Mouse (Mus musculus) heart, embryonic 15.5 days (tissue): ENCODE data around the gene Zfp970. TPM values are rescaled to one million over a fixed set of nuclear protein-coding genes. Genes with fewer than 3 reads are reported as not detected.
"Not testable (repeated sequence)": the region's sequence is repeated elsewhere in the genome, so short reads cannot be mapped to it uniquely, and the experiment has no call there.

Source experiments
- ATAC-seq: fragments of 200-750 bp; cut with Nextera tagmentation; replicated peaks from 2 replicates; pipeline ENCODE4 v1.8.0; 2017; ENCODE audit warnings: low read depth, moderate TSS enrichment; ENCODE audit not compliant: insufficient number of reproducible peaks, insufficient read depth, low FRiP score
- H3K27ac ChIP-seq: fragments of 300-500 bp; sonication (generic); 2 replicates; pipeline ENCODE4 v1.5.1; 2015; ENCODE audit warnings: mild to moderate bottlenecking, inconsistent platforms
- H3K27me3 ChIP-seq: fragments of 300-500 bp; sonication (generic); 2 replicates; pipeline ENCODE4 v1.6.1; 2015; ENCODE audit warnings: inconsistent platforms
- H3K36me3 ChIP-seq: fragments of 300-500 bp; sonication (generic); 2 replicates; pipeline ENCODE4 v1.6.1; 2015; ENCODE audit warnings: mild to moderate bottlenecking, inconsistent platforms
- H3K4me1 ChIP-seq: fragments of 300-500 bp; sonication (generic); replicated peaks from 2 replicates; pipeline ENCODE4 v1.6.1; 2015; ENCODE audit warnings: inconsistent platforms
- H3K4me2 ChIP-seq: fragments of 300-500 bp; sonication (generic); 2 replicates; pipeline ENCODE4 v1.6.1; 2015; ENCODE audit warnings: inconsistent platforms, mild to moderate bottlenecking, moderate library complexity
- H3K4me3 ChIP-seq: fragments of 300-500 bp; sonication (generic); 2 replicates; pipeline ENCODE4 v1.5.1; 2015; ENCODE audit warnings: mild to moderate bottlenecking, inconsistent platforms
- H3K9ac ChIP-seq: fragments of 300-500 bp; sonication (generic); 2 replicates; pipeline ENCODE4 v1.6.1; 2015; ENCODE audit warnings: mild to moderate bottlenecking, inconsistent platforms
- H3K9me3 ChIP-seq: fragments of 300-500 bp; sonication (generic); replicated peaks from 2 replicates; pipeline ENCODE4 v1.6.1; 2016; ENCODE audit warnings: inconsistent platforms
- WGBS: fragments of 180-500 bp; shearing (Covaris S2); methylation state at CpG from one replicate; pipeline ENCODE4 v1.1.7; 2015; ENCODE audit warnings: mixed read lengths; 5-methylcytosine and 5-hydroxymethylcytosine counted together
- polyA plus RNA-seq: library from polyadenylated mRNA; unstranded; fragments of >200 nt; fragmentation: Nextera tagmentation; extraction: Ambion mirVana; gene quantifications from 2 replicates; pipeline ENCODE4 v1.2.1, GENCODE M21; 2015

Gene Zfp970
- 9.9 and 11.2 TPM in 2 replicates for polyA plus RNA-seq

- Histone ChIP-seq H3K4me2 (peak within 1 kb of the TSS; percentile 55), H3K9ac (peak within 1 kb of the TSS; percentile 40), H3K27ac (peak within 1 kb of the TSS; percentile 57), H3K4me3 (peak within 1 kb of the TSS; percentile 54)
- not testable (repeated sequence) for H3K27me3 ChIP-seq, H3K36me3 ChIP-seq, H3K4me1 ChIP-seq, H3K9me3 ChIP-seq, ATAC-seq
- WGBS: 3% methylated on average over 8 of the region's 9 CpGs
Observed at GRCm38 (mm10) chr2:177464676-177465075, at the start of gene Zfp970. Gene Zfp970, plus strand, starts transcription at chr2:177464733.

- not testable (repeated sequence) for H3K36me3 ChIP-seq, H3K4me3 ChIP-seq, H3K9ac ChIP-seq, H3K27ac ChIP-seq, ATAC-seq, H3K9me3 ChIP-seq, H3K4me1 ChIP-seq, H3K4me2 ChIP-seq, H3K27me3 ChIP-seq
Observed at GRCm38 (mm10) chr2:177468222-177468621, 3.7 kb downstream of the Zfp970 start.

- H3K9me3 ChIP-seq, ATAC-seq, H3K27ac ChIP-seq, H3K4me3 ChIP-seq, H3K36me3 ChIP-seq, H3K4me1 ChIP-seq, H3K9ac ChIP-seq, H3K4me2 ChIP-seq, H3K27me3 ChIP-seq: not testable (repeated sequence)
- 69% methylated on average over 6 of the region's 10 CpGs for WGBS
Observed at GRCm38 (mm10) chr2:177472261-177472660, 7.7 kb downstream of the Zfp970 start.

GRCm38 (mm10) chr2:177481971-177482370 is 17.4 kb downstream of the Zfp970 start:
- not testable (repeated sequence) for H3K4me2 ChIP-seq, H3K36me3 ChIP-seq, H3K9me3 ChIP-seq, H3K27me3 ChIP-seq, ATAC-seq, H3K27ac ChIP-seq, H3K4me3 ChIP-seq, H3K9ac ChIP-seq, H3K4me1 ChIP-seq
- WGBS: 76% methylated on average over 1 of the region's 1 CpGs

GRCm38 (mm10) chr2:177483238-177483948 is 18.9 kb downstream of the Zfp970 start:
- H3K9me3 ChIP-seq, H3K4me1 ChIP-seq, H3K27ac ChIP-seq, ATAC-seq, H3K9ac ChIP-seq, H3K4me3 ChIP-seq, H3K36me3 ChIP-seq, H3K4me2 ChIP-seq, H3K27me3 ChIP-seq: not testable (repeated sequence)
- WGBS: 82% methylated on average over 11 of the region's 11 CpGs

- H3K36me3 ChIP-seq, H3K9me3 ChIP-seq, H3K27ac ChIP-seq, H3K4me1 ChIP-seq, ATAC-seq, H3K27me3 ChIP-seq: not testable (repeated sequence)
- Histone ChIP-seq H3K9ac (peak within 1 kb of the TSS; percentile 47; the same call in 1 of the 2 replicates), H3K4me3 (peak within 1 kb of the TSS; percentile 56), H3K4me2 (peak within 1 kb of the TSS; percentile 58)
- WGBS: 13% methylated on average over 7 of the region's 7 CpGs
Observed at GRCm38 (mm10) chr2:177498067-177498466, 33.5 kb downstream of the Zfp970 start, which contains the start of gene Gm14403. Gene Gm14403, plus strand, starts transcription at chr2:177498215.

GRCm38 (mm10) chr2:177499182-177499581 is 34.6 kb downstream of the Zfp970 start:
- 57% methylated on average over 1 of the region's 1 CpGs for WGBS
- H3K4me3 ChIP-seq, H3K27me3 ChIP-seq, H3K9me3 ChIP-seq, H3K4me2 ChIP-seq, ATAC-seq, H3K4me1 ChIP-seq, H3K27ac ChIP-seq, H3K9ac ChIP-seq, H3K36me3 ChIP-seq: not testable (repeated sequence)

GRCm38 (mm10) chr2:177505211-177505719 is 40.7 kb downstream of the Zfp970 start:
- not testable (repeated sequence) for H3K27ac ChIP-seq, ATAC-seq, H3K27me3 ChIP-seq, H3K4me1 ChIP-seq, H3K4me2 ChIP-seq, H3K36me3 ChIP-seq, H3K9me3 ChIP-seq, H3K4me3 ChIP-seq, H3K9ac ChIP-seq
- WGBS: 90% methylated on average over 1 of the region's 1 CpGs

- WGBS: 66% methylated on average over 4 of the region's 4 CpGs
- not testable (repeated sequence) for H3K4me2 ChIP-seq, H3K4me1 ChIP-seq, H3K27ac ChIP-seq, H3K27me3 ChIP-seq, H3K36me3 ChIP-seq, ATAC-seq, H3K9me3 ChIP-seq, H3K9ac ChIP-seq, H3K4me3 ChIP-seq
Observed at GRCm38 (mm10) chr2:177511381-177511780, 46.8 kb downstream of the Zfp970 start.

- H3K27ac ChIP-seq, H3K9ac ChIP-seq, H3K4me1 ChIP-seq, H3K4me2 ChIP-seq, H3K4me3 ChIP-seq, ATAC-seq, H3K9me3 ChIP-seq, H3K27me3 ChIP-seq, H3K36me3 ChIP-seq: not testable (repeated sequence)
- WGBS: 80% methylated on average over 3 of the region's 3 CpGs
Observed at GRCm38 (mm10) chr2:177511972-177512371, 47.4 kb downstream of the Zfp970 start.

- H3K9ac ChIP-seq, H3K27me3 ChIP-seq, H3K4me2 ChIP-seq, H3K9me3 ChIP-seq, H3K4me1 ChIP-seq, H3K36me3 ChIP-seq, H3K4me3 ChIP-seq, ATAC-seq, H3K27ac ChIP-seq: not testable (repeated sequence)
- WGBS: 70% methylated on average over 4 of the region's 4 CpGs
Observed at GRCm38 (mm10) chr2:177513991-177514479, 49.5 kb downstream of the Zfp970 start.

- H3K4me1 ChIP-seq, H3K9ac ChIP-seq, H3K9me3 ChIP-seq, H3K27me3 ChIP-seq, H3K27ac ChIP-seq, H3K36me3 ChIP-seq, H3K4me3 ChIP-seq, ATAC-seq, H3K4me2 ChIP-seq: not testable (repeated sequence)
- WGBS: 73% methylated on average over 9 of the region's 9 CpGs
Observed at GRCm38 (mm10) chr2:177517746-177518145, 53.2 kb downstream of the Zfp970 start.
